Mouse (Mus musculus): ENCODE measurements around the gene Tbcc. TPM values are rescaled to one million over a fixed set of nuclear protein-coding genes. Genes with fewer than 3 reads are reported as not detected.

The Tbcc gene
- polyA plus RNA-seq, 1 experiment from 2014 or later = 87.8 TPM

- peak overlapping the region; percentile 100 for H3K27ac ChIP-seq
- no peaks in the 10 kb centered on the region for H3K36me3 ChIP-seq
- peak overlapping the region; percentile 100 for H3K4me3 ChIP-seq
- no peaks in the 10 kb centered on the region for H3K9me3 ChIP-seq
- peaks cover 20% of the 10 kb centered on the region for H3K4me1 ChIP-seq
- H3K9ac ChIP-seq = peak overlapping the region; percentile 100
- WGBS = 21% methylated on average over 4 of the region's 4 CpGs
- H3K27me3 ChIP-seq (replicated peaks) = no peaks in the 10 kb centered on the region
- H3K4me2 ChIP-seq (replicated peaks) = peak overlapping the region; percentile 79
- no peak for ATAC-seq (ENCODE audit: low FRiP score, low read depth)
These were observed 34.4 kb upstream of the Tbcc start for GRCm38 (mm10) chr17:46856107-46856388.

- Histone ChIP-seq H3K36me3 (no peaks in the 10 kb centered on the region), H3K9me3 (no peaks in the 10 kb centered on the region), H3K9ac (peak overlapping the region; percentile 100), H3K27me3 (replicated peaks) (no peaks in the 10 kb centered on the region), H3K4me2 (replicated peaks) (peak overlapping the region; percentile 79), H3K4me3 (peak overlapping the region; percentile 100), H3K27ac (peak overlapping the region; percentile 100), H3K4me1 (peaks cover 20% of the 10 kb centered on the region)
- under 1% methylated on average over 87 of the region's 87 CpGs for WGBS
- ATAC-seq (ENCODE audit: low FRiP score, low read depth) = 0 out of 2 replicates have a peak, but pooled peaks have one; percentile 26
These were observed 33.8 kb upstream of the Tbcc start for GRCm38 (mm10) chr17:46856471-46857360.

GRCm38 (mm10) chr17:46857361-46857902 is 33.1 kb upstream of the Tbcc start:
- Histone ChIP-seq H3K4me2 (replicated peaks) (peak overlapping the region; percentile 79), H3K9me3 (no peaks in the 10 kb centered on the region), H3K36me3 (no peaks in the 10 kb centered on the region), H3K4me3 (peak overlapping the region; percentile 100), H3K27me3 (replicated peaks) (no peaks in the 10 kb centered on the region), H3K9ac (peak overlapping the region; percentile 100), H3K27ac (peak overlapping the region; percentile 100), H3K4me1 (peaks cover 20% of the 10 kb centered on the region)
- under 1% methylated on average over 39 of the region's 52 CpGs for WGBS
- peak; percentile 76 for ATAC-seq (ENCODE audit: low FRiP score, low read depth)

- ATAC-seq (ENCODE audit: low FRiP score, low read depth) = peak; percentile 72
- H3K4me3 ChIP-seq = peak within 1 kb of the TSS; percentile 100
- under 1% methylated on average over 62 of the region's 65 CpGs for WGBS
These were observed 32.4 kb upstream of the Tbcc start, which contains the start of gene Bicral for GRCm38 (mm10) chr17:46857903-46858748. TSS of gene Bicral (minus strand) at chr17:46858482.

GRCm38 (mm10) chr17:46858749-46859444 is 31.6 kb upstream of the Tbcc start:
- ATAC-seq (ENCODE audit: low FRiP score, low read depth) = no peak
- Histone ChIP-seq H3K9ac (peak overlapping the region; percentile 100), H3K4me3 (peak overlapping the region; percentile 100), H3K4me1 (peaks cover 16% of the 10 kb centered on the region), H3K27ac (0 out of 2 replicates have a peak overlapping the region, but pooled peaks have one; percentile 100), H3K9me3 (no peaks in the 10 kb centered on the region), H3K36me3 (no peaks in the 10 kb centered on the region), H3K4me2 (replicated peaks) (peak overlapping the region; percentile 79), H3K27me3 (replicated peaks) (no peaks in the 10 kb centered on the region)
- whole genome bisulfite sequencing = 27% methylated on average over 9 of the region's 9 CpGs

More at GRCm38 (mm10) chr17:46857903-46858748, 32.4 kb upstream of the Tbcc start, which contains the start of gene Bicral:
- Histone ChIP-seq H3K36me3 (no peaks in the 10 kb centered on the region), H3K27ac (peak within 1 kb of the TSS; percentile 100), H3K9ac (peak within 1 kb of the TSS; percentile 100), H3K4me2 (replicated peaks) (peak within 1 kb of the TSS; percentile 79), H3K9me3 (no peaks in the 10 kb centered on the region), H3K4me1 (peaks cover 20% of the 10 kb centered on the region), H3K27me3 (replicated peaks) (no peaks in the 10 kb centered on the region)

DNA sequence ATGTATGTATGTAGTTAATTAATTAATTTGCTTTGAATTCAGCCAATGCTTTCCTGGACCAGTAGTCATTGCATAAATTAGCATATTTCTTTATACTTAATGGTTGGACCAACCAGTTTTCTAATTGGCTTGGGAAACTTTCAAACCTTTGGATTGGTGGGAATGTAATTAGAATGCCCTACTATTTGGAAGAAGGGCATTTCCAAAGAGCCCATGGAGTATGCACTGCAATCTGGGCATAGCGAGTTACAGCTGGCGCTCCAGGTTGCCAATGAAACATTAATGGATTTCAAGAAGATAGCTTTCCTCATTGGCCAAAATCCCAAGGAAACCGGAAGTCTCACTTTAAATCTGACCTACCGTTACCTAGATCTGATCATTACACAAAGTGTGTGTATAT is 30.4 kb upstream of the Tbcc start:
- no peak for ATAC-seq (ENCODE audit: low FRiP score, low read depth)
- H3K4me2 ChIP-seq (replicated peaks) = no peak overlapping the region
- H3K4me1 ChIP-seq = peaks cover 11% of the 10 kb centered on the region
- H3K36me3 ChIP-seq = no peaks in the 10 kb centered on the region
- H3K4me3 ChIP-seq = no peak overlapping the region
- H3K27me3 ChIP-seq (replicated peaks) = no peaks in the 10 kb centered on the region
- H3K27ac ChIP-seq = no peak overlapping the region
- WGBS = 78% methylated on average over 4 of the region's 4 CpGs
- H3K9ac ChIP-seq = no peak overlapping the region
- H3K9me3 ChIP-seq = no peaks in the 10 kb centered on the region

- Histone ChIP-seq H3K4me1 (peaks cover 4% of the 10 kb centered on the region), H3K36me3 (no peaks in the 10 kb centered on the region), H3K9ac (no peak overlapping the region), H3K4me2 (replicated peaks) (no peak overlapping the region), H3K9me3 (no peaks in the 10 kb centered on the region), H3K27ac (no peak overlapping the region), H3K4me3 (no peak overlapping the region), H3K27me3 (replicated peaks) (no peaks in the 10 kb centered on the region)
- no peak for ATAC-seq (ENCODE audit: low FRiP score, low read depth)
- WGBS = 82% methylated on average over 7 of the region's 7 CpGs
These were observed 25.8 kb upstream of the Tbcc start for GRCm38 (mm10) chr17:46864566-46865195.

GRCm38 (mm10) chr17:46866836-46867235 is 23.6 kb upstream of the Tbcc start:
- Histone ChIP-seq H3K4me2 (replicated peaks) (no peak overlapping the region), H3K4me1 (no peaks in the 10 kb centered on the region), H3K27ac (no peak overlapping the region), H3K27me3 (replicated peaks) (no peaks in the 10 kb centered on the region), H3K36me3 (no peaks in the 10 kb centered on the region), H3K9me3 (no peaks in the 10 kb centered on the region), H3K4me3 (no peak overlapping the region), H3K9ac (no peak overlapping the region)
- WGBS = 93% methylated on average over 12 of the region's 12 CpGs
- no peak for ATAC-seq (ENCODE audit: low FRiP score, low read depth)

- H3K9me3 ChIP-seq = no peaks in the 10 kb centered on the region
- ATAC-seq (ENCODE audit: low FRiP score, low read depth) = no peak
- 93% methylated on average over 5 of the region's 5 CpGs for WGBS
These were observed 20.2 kb upstream of the Tbcc start for GRCm38 (mm10) chr17:46870204-46870798.

GRCm38 (mm10) chr17:46870913-46871312 is 19.6 kb upstream of the Tbcc start:
- 68% methylated on average over 1 of the region's 1 CpGs for WGBS
- no peak for ATAC-seq (ENCODE audit: low FRiP score, low read depth)
- no peak overlapping the region for H3K4me3 ChIP-seq

More at GRCm38 (mm10) chr17:46870204-46870798, 20.2 kb upstream of the Tbcc start:
- no peaks in the 10 kb centered on the region for H3K27me3 ChIP-seq (replicated peaks)
- H3K36me3 ChIP-seq = no peaks in the 10 kb centered on the region
- H3K27ac ChIP-seq = no peak overlapping the region
- H3K4me1 ChIP-seq = peaks cover 5% of the 10 kb centered on the region; the same call in 1 of the 2 replicates
- no peak overlapping the region for H3K4me3 ChIP-seq
- no peak overlapping the region for H3K9ac ChIP-seq
- H3K4me2 ChIP-seq (replicated peaks) = no peak overlapping the region

GRCm38 (mm10) chr17:46872806-46873205 is 17.7 kb upstream of the Tbcc start:
- H3K9ac ChIP-seq = no peak overlapping the region
- WGBS = 77% methylated on average over 7 of the region's 7 CpGs
- H3K27me3 ChIP-seq (replicated peaks) = no peaks in the 10 kb centered on the region
- H3K4me1 ChIP-seq = peaks cover 7% of the 10 kb centered on the region
- no peak overlapping the region for H3K27ac ChIP-seq
- no peak for ATAC-seq (ENCODE audit: low FRiP score, low read depth)
- H3K4me2 ChIP-seq (replicated peaks) = no peak overlapping the region
- H3K36me3 ChIP-seq = no peaks in the 10 kb centered on the region
- no peak overlapping the region for H3K4me3 ChIP-seq
- H3K9me3 ChIP-seq = no peaks in the 10 kb centered on the region

More at GRCm38 (mm10) chr17:46870913-46871312, 19.6 kb upstream of the Tbcc start:
- Histone ChIP-seq H3K4me1 (peaks cover 5% of the 10 kb centered on the region; the same call in 1 of the 2 replicates), H3K9ac (no peak overlapping the region), H3K9me3 (no peaks in the 10 kb centered on the region), H3K27me3 (replicated peaks) (no peaks in the 10 kb centered on the region), H3K36me3 (no peaks in the 10 kb centered on the region), H3K27ac (no peak overlapping the region), H3K4me2 (replicated peaks) (no peak overlapping the region)
